Mouse (Mus musculus) frontal cortex, postnatal 36 days (tissue): ENCODE results near the gene Klrb1.

Experiments
- DNase-seq, 2 experiments: peaks; one replicate each; pipeline ENCODE4 v3.0.0; 2022; ENCODE audit warnings: low spot score in 2 of 2

Gene Klrb1

DNA sequence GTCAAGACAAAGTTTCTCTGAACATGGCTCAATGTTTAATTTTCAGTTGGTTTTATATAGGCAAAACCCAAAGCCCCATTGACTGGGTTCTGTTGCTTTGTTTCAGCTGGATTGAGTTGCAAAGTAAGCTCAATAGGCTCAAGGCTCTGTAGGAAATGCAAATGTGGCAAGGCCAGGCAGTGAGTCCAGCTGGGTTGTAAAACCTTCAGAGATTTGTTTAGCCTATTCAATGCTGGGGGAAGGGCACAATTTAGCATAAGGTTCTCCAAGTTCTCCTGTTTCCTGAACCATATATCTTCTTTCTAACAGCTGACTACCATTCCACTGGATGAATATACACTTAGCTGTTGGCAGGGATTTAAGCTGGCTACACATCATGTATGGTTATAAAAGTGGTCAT is 12.0 kb upstream of the Klrb1 start:
- DNase-seq = no peak

DNA sequence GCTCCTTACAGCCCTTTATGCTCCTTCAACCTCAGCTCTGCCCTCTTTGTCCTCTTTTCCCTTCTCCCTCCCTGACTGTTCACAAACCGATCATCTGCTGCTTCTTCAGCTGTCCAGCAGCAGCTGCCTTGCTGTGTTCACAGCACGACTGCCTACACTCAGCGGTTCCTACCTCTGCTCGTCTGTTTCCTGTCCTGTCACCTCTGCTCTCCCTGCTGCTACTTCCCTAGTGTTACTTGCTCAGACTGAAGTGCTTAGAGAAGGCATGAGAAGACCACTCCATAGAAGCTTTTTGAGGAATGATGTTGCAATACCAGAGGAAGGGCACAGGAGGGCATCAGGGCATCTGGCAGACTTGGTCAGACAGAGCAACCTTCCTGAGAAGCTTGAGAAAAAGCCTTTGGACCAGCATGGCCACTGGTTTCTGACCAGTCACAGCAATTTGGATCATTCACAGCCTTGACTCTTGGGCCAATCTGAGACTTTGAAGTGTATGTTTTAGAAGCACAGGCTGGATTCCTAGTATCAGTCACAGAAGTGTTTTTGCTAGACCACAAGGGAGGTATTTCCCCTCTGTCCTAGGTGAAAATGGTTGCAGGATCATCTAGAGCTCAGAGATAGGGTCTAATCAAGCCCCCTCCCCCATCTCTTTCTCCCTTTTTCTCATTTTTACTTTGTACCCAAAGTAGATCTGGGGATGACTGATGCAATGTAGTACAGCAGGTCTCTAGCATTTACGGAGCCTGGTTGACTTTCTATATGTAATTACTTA is 11.2 kb upstream of the Klrb1 start:
- no peak for DNase-seq

- DNase-seq = no peak
Measured at GRCm38 (mm10) chr6:128732032-128732431, 9.2 kb upstream of the Klrb1 start.

- no peak for DNase-seq
Measured at GRCm38 (mm10) chr6:128701691-128702090, 21.2 kb downstream of the Klrb1 start.

DNA sequence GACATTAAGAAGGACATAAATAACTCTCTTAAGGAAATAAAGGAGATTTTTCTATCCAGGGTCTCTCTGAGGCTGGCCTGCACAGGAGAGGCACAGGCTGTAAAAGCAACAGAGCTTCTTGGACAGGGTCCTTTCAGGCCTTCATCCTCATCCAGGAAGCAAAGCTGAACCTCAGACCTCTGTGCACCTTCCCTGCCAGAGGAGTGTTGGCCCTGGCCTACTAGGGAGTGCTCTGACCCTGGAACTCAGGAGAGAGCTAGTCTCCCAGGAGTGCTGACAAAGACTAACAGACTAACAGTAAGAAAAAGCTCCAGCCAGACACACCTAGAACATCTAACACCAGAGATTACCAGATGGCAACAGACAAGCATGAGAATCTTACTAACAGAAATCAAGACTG is 43.3 kb downstream of the Klrb1 start:
- DNase-seq = no peak

DNA sequence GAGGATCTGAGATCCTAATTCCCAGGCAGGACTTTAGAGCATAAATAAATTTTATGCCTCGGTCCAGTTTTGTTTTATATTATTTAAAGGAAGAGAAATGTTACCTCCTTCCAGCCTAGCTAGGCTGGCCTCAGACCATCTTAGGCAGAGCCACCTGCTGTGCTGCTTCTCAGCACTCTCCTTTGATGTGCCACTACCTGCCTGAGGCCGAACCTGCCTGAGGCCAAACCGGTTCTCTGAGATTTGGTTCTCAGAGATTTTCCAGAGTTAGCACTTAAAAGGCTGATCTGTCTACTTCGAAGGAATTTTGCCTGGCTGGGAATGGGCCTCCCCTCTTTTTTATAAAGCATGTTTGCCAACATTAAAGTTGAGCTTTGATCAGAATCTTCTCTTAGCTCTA is 52.9 kb downstream of the Klrb1 start:
- no peak for DNase-seq

- DNase-seq = no peak
Measured at GRCm38 (mm10) chr6:128662206-128662605, 60.7 kb downstream of the Klrb1 start, which contains the start of gene Clec2h. Clec2h (plus strand) TSS chr6:128662385.

- no peak for DNase-seq
Measured at GRCm38 (mm10) chr6:128661249-128661648, 61.6 kb downstream of the Klrb1 start.
